Mouse (Mus musculus) gastrocnemius, postnatal 25 days (tissue): ENCODE results near the gene Rps6kb2. TPM values are rescaled to one million over a fixed set of nuclear protein-coding genes. Genes with fewer than 3 reads are reported as not detected.
A peak's percentile ranks its signal among the peaks of the same experiment; 100 is the strongest.

ENCODE experiments used
- DNase-seq: peaks from one replicate; pipeline ENCODE4 v3.0.0; 2022
- long read RNA-seq, 2 experiments: library from polyadenylated mRNA; stranded (forward); transcript quantifications; one replicate each; pipeline ENCODE4 v2.0.0; 2021
- total RNA-seq, 2 experiments: library from RNA; stranded (reverse); gene quantifications; 1 replicate in 1 of 2; 2 replicates in 1 of 2; pipeline ENCODE4 v1.2.3; 2021

Gene Rps6kb2
- 10 to 100 TPM; 19.9 to 24.4 TPM for total RNA-seq
- long read RNA-seq, experiment 1, full-length matches to known transcripts, result 13 of 48 reads
- long read RNA-seq, experiment 1, partial matches to known transcripts, result 28 of 48 reads
- long read RNA-seq, experiment 1, other reads (novel, unspliced or antisense), result 7 of 48 reads
- long read RNA-seq, experiment 2, full-length matches to known transcripts, result 17 of 36 reads
- long read RNA-seq, experiment 2, partial matches to known transcripts, result 11 of 36 reads
- long read RNA-seq, experiment 2, other reads (novel, unspliced or antisense), result 8 of 36 reads

GRCm38 (mm10) chr19:4162646-4163542 lies at the start of gene Rps6kb2:
Gene Rps6kb2, minus strand, starts transcription at chr19:4163354.
- DNase-seq, result peak; percentile 96

GRCm38 (mm10) chr19:4211891-4212588 lies 48.9 kb upstream of the Rps6kb2 start:
- DNase-seq, result no peak

GRCm38 (mm10) chr19:4208563-4208962 lies 45.4 kb upstream of the Rps6kb2 start:
- no peak for DNase-seq

GRCm38 (mm10) chr19:4206971-4207370 lies 43.8 kb upstream of the Rps6kb2 start:
- no peak for DNase-seq

- no peak for DNase-seq
Measured at GRCm38 (mm10) chr19:4204889-4205288, 41.7 kb upstream of the Rps6kb2 start.

GRCm38 (mm10) chr19:4203604-4204326 lies 40.6 kb upstream of the Rps6kb2 start:
- no peak for DNase-seq

GRCm38 (mm10) chr19:4203148-4203547 lies 40.0 kb upstream of the Rps6kb2 start:
- DNase-seq, result no peak

GRCm38 (mm10) chr19:4202149-4202548 lies 39.0 kb upstream of the Rps6kb2 start:
- DNase-seq, result no peak

- DNase-seq, result peak; percentile 93
Measured at GRCm38 (mm10) chr19:4201291-4201909, 38.2 kb upstream of the Rps6kb2 start, which contains the start of gene Rad9a. Gene Rad9a, minus strand, starts transcription at chr19:4201662.

GRCm38 (mm10) chr19:4197180-4197579 lies 34.0 kb upstream of the Rps6kb2 start:
- DNase-seq, result no peak

GRCm38 (mm10) chr19:4196548-4196947 lies 33.4 kb upstream of the Rps6kb2 start:
- DNase-seq, result no peak

- DNase-seq, result no peak
Measured at GRCm38 (mm10) chr19:4196048-4196447, 32.9 kb upstream of the Rps6kb2 start.

- DNase-seq, result no peak
Measured at GRCm38 (mm10) chr19:4194776-4195650, 31.9 kb upstream of the Rps6kb2 start.

GRCm38 (mm10) chr19:4194021-4194724 lies 31.0 kb upstream of the Rps6kb2 start:
- DNase-seq, result no peak

GRCm38 (mm10) chr19:4193129-4193528 lies 30.0 kb upstream of the Rps6kb2 start:
- DNase-seq, result no peak

GRCm38 (mm10) chr19:4192251-4192985 lies 29.3 kb upstream of the Rps6kb2 start:
- no peak for DNase-seq

- DNase-seq, result peak; percentile 96
Measured at GRCm38 (mm10) chr19:4191528-4192250, 28.5 kb upstream of the Rps6kb2 start, which contains the start of gene Ppp1ca. Gene Ppp1ca, plus strand, starts transcription at chr19:4192065.

GRCm38 (mm10) chr19:4190831-4191334 lies 27.7 kb upstream of the Rps6kb2 start, which contains the start of gene Tbc1d10c:
Gene Tbc1d10c, minus strand, starts transcription at chr19:4191284.
- DNase-seq, result peak; percentile 66
